Mouse (Mus musculus): ENCODE data around the gene Dbx1.

The Dbx1 gene

DNA sequence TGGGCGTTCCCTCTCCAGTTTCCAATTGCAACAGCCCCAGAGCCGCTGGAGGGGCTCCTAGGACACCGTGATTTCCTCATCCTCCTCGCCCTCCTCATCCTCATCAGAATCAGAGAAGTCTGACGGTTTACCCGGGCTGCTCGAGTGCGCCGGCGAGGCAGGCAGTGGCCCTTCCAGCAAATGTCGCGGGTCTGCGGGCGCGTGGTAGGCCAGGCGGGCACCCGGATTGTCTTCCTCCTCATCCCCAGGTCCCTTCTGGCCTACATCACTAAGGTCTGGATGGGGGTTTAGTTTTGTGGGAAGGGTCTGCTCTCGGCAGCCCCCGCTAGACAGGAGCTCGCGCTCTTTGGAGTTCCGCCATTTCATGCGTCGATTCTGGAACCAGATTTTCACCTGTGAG, 4.3 kb downstream of the Dbx1 start:
- DNase-seq (ENCODE audit: low spot score in 2 of 2): no peak

DNA sequence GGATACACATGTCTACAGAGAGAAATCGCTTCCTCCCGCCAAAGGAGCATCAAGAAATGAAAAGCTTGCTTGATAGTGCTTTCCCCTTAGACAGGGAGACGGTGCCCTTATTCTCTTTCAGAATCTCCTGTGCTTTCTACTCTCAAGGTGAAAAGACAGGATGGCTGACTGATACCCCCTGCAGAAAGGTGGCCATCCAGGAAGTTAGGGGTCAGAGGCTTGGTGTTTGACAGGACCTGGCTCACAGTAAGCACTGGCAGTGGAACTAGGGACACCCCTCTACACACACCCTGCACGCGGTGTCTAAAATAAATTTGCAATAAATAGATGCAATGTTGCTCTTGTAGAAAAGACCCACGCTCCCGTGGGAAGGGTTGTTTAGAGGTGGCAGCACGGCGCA, 4.8 kb downstream of the Dbx1 start:
- DNase-seq (ENCODE audit: low spot score in 2 of 2): no peak

DNA sequence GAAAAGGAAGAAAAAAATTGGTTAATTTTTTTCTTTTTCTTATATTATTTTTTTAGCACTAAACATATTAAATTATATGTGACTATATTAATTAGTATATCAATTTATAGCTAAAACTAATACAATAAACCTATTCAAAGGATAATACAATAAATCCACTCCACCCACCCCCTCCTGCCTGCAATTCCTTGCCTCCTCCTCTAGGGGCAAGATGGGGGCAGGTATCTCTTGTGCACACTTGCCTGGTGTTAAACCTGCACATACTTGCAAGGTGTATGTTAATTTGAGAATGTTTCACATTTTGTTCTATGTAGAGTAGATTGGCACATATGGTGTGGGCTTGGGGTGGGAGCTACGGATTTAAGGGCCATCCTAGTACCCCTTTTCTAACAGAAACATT, 16.5 kb downstream of the Dbx1 start:
- no peak for DNase-seq (ENCODE audit: low spot score in 2 of 2)

- DNase-seq (ENCODE audit: low spot score in 2 of 2): no peak
These were observed 19.6 kb downstream of the Dbx1 start for GRCm38 (mm10) chr7:49617087-49617486.

DNA sequence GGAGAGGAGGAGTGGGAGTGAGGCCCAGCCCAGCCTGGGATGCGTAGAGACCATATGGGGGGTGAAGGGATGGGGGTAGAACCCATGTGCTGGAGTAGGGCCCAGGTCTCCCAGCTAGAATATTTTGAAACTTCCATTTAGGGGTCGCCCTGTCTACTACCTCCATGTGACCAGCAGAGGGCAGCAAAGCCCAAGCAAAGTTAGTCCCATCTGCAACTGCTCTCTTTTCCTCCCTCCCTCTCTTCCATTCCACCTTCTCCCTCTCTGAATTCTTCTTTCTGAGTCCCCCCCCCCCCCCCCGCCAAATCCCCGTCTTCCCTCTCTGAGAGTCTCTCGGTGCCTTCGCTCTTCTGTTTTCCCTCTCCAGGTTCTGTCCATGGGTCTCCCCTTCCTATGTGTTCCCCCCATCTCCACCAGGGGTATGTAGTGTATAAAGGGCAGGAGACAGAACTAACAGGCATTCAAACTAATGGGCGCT, 20.4 kb downstream of the Dbx1 start:
- peak in 1 of 2 experiments; percentile 48 for DNase-seq (ENCODE audit: low spot score in 2 of 2)

- no peak for DNase-seq (ENCODE audit: low spot score in 2 of 2)
These were observed 31.5 kb downstream of the Dbx1 start for GRCm38 (mm10) chr7:49604965-49605795.

- DNase-seq (ENCODE audit: low spot score in 2 of 2): no peak
These were observed 32.4 kb downstream of the Dbx1 start for GRCm38 (mm10) chr7:49604244-49604643.

DNA sequence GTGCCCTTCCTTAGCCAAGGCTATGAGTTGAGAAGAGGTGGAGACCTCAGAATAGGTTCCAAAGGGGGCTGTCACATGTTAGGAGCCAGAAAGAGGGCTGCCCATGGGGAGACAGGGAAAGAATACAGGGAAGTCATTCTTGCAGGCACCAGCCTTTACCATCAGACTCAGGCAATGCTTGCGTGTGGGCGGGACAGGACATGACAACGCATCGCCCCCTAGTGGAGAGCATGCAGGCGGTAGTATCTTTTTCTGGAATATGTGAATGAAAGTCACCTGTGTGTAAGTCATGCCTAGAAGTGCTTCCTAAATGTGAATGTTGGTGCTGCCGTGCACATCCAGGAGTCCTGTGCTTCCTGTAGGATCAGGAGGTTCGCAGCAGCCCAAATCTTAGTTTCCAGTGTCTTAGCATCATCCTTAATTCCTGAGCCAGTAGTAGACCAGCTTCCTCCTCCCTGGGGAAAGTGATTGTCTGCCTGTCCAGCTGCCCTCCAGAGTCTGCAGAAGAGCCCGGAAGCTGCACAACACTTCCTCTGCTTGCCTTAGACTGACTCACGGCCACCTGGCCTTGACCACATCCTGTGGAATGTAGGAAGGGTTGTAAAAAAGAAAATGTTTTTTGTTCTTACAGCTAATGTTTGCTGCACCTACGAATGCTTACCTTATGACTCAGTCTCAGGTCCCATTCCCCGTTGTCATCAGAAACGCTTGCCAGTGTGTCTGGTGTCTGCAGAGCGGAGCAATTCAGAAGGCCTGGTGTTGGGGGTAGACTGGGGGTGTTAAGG, 35.3 kb downstream of the Dbx1 start:
- peak; percentile 18 to 45 for DNase-seq (ENCODE audit: low spot score in 2 of 2)

DNA sequence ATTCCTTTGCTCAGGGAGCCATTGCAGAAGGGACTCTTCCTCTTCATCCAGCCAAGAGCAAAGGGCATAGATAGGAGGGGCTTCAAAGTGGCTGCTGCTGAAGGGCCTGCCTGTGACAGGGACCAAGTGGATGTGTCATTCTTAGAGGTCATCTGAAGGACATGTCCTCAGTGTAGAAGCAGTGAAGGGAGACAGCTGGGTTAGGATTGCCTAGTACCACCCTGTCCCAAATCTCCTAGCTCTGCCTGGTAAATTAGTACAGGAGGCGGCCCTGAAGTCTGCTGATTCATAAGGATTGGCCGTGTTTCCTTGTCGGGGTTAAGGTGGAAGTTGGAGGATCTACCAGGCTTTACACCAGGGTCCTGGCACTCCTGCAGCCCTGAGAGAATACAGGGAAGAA, 36.7 kb downstream of the Dbx1 start:
- no peak for DNase-seq (ENCODE audit: low spot score in 2 of 2)

GRCm38 (mm10) chr7:49598225-49598624, 38.4 kb downstream of the Dbx1 start:
- no peak for DNase-seq (ENCODE audit: low spot score in 2 of 2)

- DNase-seq (ENCODE audit: low spot score in 2 of 2): no peak
These were observed 38.9 kb downstream of the Dbx1 start for GRCm38 (mm10) chr7:49597776-49598175.

DNA sequence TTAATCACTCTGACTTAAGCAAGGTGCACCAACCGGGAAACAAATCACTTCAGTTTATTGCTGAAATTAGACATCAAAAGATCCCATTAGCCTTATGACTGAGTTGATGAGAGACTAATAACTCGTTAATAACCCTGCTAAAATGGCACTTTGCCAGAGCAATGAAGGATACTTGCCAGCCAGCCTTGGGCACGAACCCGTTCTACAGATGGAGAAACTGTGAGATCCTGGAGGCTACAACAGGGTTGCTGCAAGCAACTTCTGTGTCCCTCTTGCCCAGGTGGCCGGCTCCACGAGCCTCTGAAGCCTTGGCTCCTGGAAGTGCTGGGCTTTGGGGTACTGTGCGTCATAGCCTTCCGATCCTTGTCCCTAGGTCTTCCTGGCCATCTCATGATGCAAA, 47.0 kb downstream of the Dbx1 start:
- no peak for DNase-seq (ENCODE audit: low spot score in 2 of 2)

DNA sequence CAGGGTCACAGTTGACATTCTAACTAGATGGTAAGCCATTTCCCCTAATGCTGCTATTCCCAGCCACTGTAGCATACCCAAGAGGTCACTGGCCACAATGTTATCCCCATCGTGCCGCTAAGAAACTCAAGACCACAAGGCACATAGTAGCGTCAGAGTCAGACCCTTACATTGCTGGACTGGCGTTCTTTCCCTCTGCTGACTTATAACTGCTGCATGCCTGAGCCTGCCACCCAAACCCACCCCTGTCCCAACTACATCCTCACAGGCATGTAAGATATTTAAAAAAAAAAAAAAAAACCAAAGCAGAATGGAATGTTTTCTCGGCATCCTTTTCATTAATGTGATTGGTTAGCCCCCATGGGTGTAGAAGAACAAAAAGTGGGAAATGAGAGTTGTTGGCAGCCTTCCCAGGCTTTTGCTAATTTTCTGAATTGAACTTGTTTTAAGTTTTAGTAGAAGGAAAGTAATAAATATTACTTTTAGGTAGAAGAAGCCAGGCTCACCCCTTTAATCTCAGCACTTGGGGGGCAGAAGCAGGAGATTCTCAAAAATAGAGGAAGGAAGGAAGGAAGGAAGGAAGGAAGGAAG, 50.0 kb downstream of the Dbx1 start:
- DNase-seq (ENCODE audit: low spot score in 2 of 2): no peak

DNA sequence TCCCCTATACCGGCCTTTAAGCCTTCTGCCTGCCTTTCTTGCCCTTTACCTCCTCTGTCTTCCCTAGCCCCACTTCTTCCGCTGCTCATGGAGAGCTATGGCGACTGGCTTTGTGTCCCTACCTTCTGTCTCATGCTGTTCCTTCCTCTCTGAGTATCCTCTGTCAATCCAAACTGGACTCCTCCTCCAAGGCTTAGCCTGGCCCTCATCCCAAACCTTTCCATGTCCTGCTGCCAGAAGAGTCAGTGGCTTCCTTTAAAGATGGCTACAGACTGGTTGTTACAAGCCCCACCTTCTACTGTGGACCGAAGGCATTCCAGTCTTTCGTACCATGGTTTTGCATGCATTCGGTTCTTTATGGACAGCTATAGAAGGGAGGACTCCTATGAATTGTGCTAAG, 53.5 kb downstream of the Dbx1 start:
- no peak for DNase-seq (ENCODE audit: low spot score in 2 of 2)

- no peak for DNase-seq (ENCODE audit: low spot score in 2 of 2)
These were observed 54.1 kb downstream of the Dbx1 start for GRCm38 (mm10) chr7:49582551-49582950.

DNA sequence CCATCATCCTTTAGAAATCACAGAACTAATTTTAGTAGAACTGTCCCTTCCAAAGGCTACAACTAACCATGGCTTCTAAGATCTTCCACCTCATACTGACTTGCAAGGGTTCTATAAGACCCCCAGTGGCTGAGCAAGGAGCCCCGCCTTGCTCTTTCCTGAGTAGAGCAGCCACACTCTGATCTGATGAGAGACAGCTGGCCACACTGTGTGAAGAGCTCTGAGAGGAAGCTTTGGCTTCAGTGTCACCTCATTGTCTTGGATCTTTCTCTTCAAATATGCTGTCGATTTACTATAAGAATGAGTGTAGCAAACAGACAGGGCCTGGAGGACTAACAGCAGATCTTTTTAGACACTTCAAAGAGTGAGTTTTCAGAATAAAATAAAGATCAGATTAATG, 54.7 kb downstream of the Dbx1 start:
- no peak for DNase-seq (ENCODE audit: low spot score in 2 of 2)
